Mouse (Mus musculus) cerebellum, adult 11 months (tissue): ENCODE data around the gene Eps8l3.
"Not testable (repeated sequence)": the region's sequence is repeated elsewhere in the genome, so short reads cannot be mapped to it uniquely, and the experiment has no call there.

ENCODE experiments used
- DNase-seq: peaks from one replicate; pipeline ENCODE4 v3.0.0; 2022

The Eps8l3 gene

DNA sequence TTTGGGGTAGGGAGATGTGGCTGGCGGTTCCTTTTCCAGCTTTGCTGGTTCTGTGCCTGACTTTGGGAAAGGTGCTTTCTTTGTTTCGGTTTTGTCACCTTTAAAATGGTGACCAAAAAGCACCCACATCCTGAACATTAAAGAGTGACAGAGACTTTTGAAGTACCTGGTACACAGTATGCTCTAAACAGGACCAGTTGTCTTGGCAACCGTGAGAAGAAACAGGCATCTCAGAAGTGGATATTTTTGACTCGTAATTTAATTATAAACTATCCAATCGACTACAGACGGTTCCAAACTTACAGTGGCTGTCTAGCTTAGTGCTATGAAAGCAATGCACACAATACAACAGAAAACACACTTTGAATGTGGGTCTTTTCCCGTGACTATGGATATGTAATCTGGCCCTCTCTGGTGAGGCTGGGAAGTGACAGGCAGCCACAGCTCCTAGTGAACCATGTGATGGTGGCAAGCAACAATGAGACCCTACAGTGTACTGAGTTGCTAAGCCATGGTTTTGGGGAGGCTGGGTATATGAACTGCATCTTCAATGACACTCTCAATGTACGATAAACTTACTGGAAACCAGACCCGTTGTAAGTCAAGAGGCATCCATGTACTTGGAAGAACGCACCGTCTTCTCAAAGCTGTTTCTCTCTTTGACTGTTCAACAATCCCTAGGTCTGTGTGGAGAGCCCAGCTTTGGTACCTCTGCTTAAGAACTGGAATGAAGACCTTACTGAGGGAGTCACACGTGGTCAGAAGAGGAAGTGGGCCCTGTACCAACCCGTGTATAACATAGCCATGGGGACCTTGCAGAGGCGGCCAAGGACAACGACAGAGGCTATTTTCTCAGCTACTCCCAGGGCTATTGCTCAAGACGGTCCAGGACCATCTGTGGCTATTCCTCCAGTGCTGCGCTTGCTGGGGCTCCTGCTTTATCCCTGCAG, 23.5 kb upstream of the Eps8l3 start:
- no peak for DNase-seq

DNA sequence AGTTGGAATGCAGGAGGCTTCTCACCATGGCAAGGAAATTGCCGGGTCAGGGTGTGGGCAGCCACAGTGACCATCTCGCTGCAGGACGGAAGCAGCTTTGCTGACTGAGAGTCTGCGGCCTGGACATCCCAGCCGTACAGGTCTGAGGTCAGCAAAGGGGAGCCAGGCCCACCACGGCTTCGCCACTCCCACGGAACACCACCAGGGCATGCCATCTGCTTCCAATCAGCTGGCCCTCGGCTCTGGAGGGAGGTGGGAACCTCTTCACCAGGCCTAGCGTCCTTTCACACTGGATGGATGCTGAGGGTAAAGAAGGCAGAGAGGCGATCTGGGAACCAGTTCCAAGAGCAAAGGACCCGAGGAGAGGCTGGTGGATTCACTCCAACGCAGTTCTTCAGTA, 21.7 kb upstream of the Eps8l3 start:
- DNase-seq = no peak

DNA sequence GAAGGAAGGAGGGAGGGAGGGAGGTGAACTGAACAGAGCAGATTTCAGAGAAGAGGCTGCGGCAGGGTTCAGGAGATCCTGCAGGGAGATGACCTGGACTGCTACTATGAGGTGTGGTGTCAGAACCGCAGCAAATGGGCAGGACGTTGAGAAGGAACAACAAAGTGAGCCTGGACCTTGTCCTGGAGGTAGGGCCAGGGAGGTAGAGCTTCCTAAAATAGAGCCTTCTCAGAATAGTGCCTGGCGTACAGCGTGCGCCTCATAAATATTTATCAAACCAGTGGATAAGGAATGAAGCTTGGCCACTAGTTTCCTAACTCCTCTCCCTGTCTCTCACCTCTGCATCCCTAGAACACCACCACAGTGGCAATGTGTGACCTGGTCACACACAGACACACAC, 19.4 kb upstream of the Eps8l3 start:
- DNase-seq = no peak

DNA sequence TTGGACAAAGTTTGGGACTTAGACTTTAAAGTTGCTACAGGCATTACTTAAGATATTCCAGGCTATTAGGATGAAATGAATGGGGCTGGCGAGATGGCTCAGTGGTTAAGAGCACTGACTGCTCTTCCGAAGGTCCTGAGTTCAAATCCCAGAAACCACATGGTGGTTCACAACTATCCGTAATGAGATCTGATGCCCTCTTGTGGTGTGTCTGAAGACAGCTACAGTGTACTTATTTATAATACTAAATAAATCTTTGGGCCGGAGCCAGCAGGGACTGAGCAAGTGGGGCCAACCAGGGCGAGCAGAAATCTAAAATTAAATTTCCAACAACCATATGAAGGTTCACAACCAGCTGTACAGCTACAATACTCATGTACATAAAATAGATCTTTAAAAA, 15.5 kb upstream of the Eps8l3 start:
- not testable (repeated sequence) for DNase-seq

DNA sequence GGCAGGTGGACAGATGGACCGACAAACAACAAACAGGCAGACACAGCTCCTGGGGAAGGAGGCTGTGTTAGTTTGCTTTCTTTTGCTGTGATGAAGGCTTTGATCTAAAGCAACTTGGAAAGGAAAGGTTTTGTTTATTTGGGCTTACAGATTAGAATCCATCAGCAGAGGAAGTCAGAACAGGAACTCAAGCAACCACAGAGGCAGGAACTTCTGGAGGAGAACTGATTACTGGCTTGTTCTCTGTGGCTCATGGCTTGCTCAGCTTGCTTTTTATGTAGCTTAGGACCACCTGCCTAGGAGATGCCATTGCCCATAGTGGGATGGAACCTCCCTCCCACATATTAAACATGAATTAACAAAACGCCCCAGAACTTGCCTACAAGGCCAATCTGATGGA, 14.6 kb upstream of the Eps8l3 start:
- no peak for DNase-seq

DNA sequence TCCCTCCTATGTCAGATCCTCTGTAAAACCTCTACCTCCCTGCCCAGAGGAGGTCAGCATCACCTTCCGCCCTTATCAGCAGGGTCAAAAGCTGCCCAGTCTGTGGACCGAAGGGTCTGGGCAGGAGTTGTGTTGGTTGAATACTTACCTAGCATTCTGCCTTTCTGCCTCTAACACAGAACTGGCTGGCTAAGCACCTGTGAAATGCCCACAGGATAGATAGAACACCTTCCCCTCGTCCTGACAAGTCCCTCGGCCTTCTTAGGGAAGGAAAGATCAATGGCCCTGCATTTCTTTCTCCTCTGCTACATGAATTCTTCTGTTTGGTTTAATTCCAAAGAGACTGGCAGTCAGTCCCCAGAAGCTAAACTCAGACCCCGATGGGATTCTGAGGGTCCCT, 13.6 kb upstream of the Eps8l3 start:
- DNase-seq = no peak

DNA sequence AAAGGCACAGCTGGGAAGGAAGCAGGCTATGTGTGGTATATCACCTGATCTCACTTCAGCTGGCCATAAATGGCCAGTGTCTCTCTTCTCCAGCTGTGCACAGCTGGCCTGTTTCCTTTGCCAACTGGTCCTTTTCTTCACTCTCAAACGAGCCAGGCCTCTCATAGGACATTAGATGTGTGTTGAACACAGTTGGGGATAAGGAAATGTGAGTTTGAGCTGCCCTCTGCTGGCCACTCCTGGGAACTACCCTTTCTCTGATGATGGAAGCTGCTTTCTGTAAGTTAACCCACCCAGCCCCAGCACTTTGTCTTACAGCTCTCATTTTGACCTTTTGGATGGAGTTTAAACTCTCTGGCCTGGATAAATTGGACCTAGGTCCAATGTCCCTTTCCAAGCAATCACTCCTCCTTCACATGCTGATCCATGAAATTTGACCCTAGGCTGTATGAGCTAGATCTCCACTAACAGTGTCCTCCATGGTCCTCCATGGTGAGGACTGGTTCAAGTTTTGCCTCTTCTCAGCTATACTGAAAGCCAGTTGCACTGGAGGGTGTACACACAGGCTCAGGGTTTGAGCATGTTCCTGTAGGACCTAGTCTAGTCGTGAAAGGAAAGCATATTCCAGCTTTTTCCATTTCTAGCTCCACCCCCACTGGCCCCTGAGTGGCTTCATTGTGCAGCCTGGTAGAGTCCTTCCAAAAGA, 13.0 kb upstream of the Eps8l3 start:
- peak; percentile 85 for DNase-seq

DNA sequence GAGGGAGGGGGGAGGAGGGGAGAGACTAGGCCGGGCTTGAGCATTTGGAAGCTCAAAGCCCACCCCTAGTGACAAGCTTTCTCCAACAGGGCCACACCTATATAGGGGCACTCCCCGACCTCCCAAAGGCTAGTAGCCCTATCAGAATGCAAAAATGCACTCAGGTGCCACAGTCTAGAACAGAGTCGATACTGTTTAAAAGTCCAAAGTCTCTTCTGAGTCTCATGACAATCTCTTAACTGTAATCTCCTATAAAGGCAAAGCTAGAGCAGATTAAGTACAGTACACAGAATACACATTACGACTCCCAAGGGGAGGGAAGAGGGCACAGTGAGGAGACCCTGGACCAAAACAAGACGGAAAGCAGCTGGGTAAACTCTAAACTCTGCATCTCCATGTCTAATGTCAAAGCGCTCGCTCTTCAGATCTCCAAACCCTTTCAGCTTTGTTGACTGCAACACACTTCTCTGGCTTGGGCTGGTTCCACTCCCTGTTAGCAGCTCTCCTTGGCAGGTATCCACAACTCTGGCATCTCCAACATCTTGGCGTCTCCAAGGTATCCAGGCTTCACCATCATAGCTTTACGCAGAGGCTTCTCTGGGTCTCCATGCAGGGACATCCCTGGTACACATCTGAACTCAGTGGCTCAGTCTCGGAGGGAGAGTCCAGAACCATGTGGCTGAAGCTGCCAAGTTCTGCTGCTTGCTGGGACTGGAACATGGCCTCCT, 11.5 kb upstream of the Eps8l3 start:
- DNase-seq = no peak

DNA sequence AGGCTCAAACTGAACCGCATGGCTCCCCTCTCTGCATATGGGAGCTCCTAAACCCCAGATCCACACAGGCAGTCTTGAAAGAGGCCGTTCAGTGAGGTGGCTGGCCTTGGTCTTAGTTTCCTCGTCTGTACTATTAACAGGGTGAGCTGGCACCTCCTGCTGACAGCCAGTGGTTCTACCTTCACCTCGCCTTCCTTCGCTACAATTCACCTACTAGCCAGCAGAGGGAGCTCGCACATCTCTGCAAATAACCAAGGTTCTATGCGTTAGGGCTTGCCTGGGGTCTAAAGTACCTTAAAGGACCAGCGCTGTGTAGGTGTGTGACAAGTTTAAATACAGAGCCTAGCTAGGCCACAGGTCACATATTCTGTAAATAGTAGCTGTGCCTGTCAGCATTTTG, 9.9 kb upstream of the Eps8l3 start:
- DNase-seq = peak; percentile 71

DNA sequence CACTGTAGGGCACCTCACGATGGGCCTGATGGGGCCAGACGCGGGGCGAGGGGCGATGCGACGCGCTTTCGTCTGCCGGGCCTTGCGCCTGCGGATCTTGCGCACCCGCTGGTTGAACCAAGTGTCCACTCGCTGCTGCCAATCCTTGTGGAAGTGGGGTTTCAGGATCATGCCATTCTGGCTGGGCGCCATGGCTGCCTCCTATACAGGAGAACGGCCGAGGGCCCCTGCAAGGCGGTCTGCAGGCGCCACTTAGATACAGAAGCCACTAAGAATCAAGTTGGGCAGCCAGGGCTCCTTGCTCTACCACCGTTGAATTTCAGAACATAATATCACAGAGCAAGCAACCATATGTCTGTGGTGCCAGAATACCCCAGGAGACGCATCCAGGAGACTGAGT, 8.6 kb upstream of the Eps8l3 start:
- no peak for DNase-seq

DNA sequence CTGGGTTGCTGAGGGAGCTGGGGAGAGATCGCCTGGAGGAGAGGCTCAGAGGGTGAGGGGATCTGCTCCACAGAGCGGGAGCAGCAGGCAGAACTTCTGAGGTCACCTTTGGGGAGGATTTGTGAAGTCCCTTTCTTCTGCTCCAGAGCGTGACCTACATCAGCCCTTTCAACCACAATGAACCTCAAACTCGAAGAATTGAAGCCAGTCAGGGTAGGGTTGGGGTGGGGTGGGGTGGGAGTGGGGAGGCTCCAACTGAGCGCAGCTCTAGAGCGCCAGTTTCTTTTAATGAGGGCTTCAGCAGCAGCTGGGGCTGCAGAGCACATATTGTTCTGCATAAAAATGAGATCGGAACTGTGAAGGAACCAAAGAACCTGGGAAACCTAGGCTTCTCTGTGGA, 7.9 kb upstream of the Eps8l3 start:
- DNase-seq = no peak

DNA sequence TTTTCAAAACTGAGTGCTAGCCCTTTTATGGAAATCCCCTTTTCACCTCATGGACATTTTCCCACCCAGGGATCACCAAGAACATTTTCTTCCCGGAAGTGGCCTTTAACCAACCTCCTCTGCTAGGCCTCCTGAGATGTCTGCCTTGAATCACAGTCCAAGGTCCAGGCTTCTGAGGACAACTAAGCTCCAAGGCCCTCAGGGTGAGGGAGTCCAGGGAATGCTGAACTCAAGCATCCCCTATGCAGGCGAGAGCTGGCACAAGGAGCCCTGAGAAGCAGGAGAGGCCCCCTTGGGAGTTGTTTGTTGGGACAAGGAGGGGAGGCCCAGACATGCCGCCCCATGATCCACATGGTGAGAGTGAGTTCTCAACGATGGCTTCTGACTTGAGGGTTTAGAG, 7.1 kb upstream of the Eps8l3 start:
- DNase-seq = no peak

DNA sequence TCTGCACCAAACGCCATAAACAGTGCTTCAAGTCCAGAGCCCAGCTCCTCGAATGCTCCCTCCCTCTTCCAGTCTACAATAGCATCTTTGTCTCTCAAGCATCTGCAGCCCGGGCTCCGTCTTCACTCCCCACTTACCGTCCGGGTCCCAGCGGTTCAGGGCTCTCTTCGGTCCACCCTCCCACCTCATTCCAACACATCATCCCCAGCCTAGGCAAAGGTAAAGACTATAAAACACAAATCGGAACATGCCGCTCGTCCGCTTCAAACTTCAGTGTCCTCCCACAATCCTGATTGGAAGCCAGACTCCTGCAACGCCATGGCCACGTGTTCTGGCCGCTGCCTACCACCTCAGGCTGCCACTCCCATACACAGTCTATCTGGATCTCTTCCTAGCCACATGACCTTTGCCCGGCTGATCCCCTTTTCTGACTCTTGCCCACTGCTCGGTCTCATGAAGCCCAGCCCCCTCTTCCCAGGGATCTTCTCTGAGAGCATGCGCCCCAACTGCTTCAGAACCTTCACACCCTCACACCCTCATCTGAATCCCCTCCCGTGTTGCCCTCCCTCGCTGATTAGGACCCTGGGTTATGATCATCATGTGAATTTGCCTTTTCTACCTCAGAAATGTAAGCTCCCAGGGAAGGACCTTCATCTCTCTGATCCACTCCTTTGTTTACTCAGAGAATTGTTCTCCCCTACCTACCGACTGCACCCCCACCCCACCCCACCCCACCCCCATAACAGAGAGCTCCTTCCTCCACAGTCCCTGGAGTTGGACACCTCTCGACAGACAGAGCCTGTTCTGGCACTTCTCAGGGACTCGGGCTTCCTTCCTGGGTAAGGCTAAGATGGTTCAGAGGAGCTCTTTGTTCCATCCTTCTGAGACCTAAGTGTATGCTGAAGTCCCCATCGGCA, 3.4 kb upstream of the Eps8l3 start:
- no peak for DNase-seq

DNA sequence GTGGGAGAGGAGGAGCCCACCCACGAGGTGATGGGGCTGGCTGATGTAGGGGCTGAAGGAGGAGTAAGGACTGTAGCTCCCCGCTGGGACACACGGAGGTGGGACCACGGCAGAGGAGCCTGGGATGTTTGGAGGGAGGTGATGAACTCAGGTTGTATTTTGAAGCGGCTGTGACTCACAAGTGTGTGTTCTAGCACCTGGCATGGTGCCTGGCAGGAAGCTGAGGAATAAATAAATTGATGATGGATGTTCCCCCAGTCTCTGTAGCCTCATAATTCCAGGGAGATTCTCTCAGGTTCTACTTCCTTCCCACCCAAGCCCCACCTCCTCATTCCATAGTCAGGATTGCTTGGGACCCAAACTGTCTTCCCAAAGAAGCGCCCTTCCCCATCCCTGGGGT, 1.8 kb upstream of the Eps8l3 start:
- no peak for DNase-seq

DNA sequence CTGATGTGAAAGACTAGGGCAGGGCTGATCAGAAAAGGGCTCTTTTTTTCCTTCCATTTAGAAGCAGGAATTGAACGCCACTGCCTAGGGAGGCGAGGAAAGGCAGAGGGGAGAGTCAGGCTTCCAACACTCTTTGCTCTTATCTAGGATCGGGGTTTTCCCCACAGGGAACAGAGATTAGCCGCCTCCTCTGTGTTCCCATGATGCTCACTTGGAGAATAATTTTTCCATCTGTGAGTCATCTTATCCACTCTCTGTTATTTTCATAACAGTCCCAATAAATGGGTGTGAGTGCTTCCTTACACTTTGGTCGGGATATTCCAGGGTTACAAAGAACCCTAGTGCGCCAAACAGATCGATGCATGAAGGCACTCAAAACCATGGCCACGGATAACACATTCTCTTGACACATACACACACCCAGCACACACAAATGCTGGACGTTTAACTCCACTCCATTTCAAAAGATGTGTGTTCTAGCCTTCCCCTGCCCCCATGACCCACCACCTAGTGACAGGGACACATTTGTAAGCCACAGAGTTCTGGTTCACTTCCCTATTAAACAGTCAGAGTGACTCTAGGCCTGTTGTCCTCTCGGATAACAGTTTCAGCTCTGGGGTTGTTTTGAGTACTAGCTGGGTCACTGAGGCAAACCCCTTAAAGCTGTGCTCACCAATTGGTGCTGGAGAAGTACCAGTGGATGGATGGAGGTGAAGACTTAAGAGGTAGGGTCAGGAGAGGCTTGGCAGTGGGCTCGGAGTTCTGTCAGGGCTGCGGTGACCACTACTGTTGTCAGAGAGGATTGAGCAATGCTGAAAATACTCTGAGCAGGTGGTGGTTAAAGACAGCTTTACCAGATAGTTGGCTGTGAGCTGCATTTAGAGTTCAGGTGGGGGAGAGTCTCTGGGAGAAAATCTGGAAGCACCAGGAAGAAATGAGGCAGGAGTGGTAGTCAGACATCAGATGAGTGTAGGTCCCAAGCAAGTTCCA, 1.0 kb downstream of the Eps8l3 start:
- DNase-seq = no peak

DNA sequence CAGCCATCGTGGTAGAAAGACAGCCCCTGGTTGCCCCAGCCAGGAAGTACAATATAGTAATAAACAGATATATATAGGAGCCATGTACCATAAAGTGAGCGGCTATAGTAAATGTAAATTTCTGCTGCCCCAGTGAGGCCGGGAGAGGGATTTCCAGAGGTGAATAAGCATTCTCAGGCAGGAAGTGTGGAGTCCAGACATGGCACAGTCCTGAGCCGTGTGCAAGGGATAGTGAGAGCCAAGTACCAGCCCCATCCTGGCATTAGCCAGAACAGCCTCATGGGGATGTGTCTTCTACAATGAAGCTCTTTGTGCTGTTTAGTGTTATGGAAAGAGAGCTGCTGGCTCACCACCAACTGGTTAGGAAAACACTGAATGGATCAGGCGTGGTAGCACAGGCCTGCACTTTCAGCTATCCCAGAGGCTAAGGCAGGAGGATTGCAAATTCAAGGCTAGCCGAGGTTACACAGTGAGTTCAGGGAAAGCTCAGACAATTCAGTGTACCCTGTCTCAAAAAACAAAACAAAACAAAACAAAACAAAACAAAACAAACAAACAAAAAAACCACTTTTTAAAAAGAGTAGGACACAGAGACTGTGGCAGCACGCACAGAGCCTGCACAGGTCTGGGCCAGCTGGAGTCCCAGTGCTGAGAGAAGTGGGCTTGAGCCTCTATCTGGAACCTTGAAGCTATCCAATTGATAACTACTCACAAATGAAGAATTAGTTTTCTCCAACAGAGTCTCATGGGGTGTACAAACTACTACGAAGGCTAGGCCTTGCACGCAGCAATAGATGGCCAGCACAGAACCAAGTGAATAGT, 10.9 kb downstream of the Eps8l3 start:
- no peak for DNase-seq

DNA sequence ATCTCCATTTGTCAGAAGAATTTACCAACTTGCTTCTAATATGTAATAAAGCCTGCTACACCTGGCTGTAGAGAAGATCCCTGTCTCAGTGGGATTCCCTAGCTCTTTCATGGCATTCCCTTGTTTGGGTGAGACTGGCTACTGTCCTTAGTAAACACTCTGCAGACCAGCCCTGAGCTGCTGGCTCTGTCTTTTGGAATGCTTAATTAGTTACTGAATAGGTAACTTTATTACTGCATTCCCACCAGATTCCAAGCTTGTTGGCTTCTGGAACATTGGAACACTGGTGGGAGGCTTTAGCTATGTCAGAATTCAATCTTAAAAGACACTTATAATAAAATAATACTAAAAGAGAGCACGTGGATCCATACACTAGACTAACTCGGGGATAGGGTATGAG, 12.2 kb downstream of the Eps8l3 start:
- not testable (repeated sequence) for DNase-seq

DNA sequence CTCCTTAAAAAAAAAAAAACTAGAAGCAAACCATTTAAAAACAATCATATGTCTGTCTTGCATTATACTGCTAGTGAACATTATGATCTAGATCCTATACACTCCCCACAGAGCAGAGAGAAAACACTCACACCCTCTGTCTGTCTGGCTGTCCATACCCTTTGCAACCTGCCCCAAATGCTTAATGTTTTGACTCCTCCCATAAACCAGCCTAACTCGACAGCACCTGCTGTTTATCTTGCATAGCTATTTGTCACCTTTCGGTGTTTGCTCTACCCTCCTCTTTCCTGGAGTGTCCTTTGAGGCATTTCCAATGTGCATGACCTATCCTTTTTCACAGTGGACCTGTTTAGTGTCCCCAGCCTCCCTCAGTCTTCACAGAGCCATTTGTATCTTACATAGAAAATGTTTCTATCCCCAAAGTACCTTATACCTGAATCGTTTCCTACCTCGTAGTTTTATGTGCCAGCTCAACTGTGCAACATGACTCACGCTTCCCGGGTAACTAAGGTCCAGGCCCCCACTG, 18.2 kb downstream of the Eps8l3 start:
- DNase-seq = no peak

DNA sequence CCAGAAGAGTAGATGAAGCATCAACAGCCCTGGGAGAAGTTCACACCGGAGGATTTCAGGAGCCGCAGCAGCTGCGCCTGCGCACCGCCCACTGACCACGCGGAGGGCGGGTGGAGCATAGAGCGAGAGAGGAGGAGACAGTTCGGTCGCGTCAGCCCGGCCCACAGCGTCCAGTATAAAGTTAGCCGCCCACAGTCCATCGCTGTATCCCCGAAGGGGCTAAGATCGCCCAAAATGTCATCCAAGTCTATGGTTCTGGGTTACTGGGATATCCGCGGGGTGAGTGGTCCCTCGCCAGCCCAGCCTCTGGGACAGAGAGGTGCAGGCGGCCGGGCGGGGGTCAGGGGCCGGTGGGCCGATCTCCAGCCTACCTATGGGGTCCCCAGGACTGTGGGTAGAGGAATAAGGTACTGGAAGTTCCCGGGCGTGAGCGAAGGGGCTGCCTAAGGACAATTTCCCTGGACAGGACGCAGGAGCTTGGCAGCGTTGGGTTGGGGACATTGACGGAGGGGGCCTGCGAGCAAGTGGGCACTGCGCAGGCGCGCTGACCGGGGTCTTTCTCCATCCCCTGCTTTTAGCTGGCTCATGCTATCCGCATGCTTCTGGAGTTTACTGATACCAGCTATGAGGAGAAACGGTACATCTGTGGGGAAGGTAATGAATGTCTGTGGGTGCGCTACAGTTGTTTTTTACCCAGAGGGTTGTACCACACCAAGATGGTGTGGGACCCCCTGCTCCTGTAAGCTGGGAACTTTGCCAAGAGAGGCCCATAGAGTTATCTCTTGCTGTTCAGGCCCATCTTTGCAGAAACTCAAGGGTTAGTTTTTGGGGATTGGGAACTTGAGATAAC, 18.9 kb downstream of the Eps8l3 start, which contains the start of gene Gstm5:
Gstm5 (plus strand) TSS at position 102 of the 850 bp plus-strand sequence.
- DNase-seq = peak; percentile 76
